Mouse (Mus musculus) midbrain, embryonic 16.5 days (tissue): ENCODE measurements around the gene Abca17. TPM values are rescaled to one million over a fixed set of nuclear protein-coding genes. Genes with fewer than 3 reads are reported as not detected.

ENCODE experiments used
- ATAC-seq: fragments of 200-750 bp; cut with Nextera tagmentation; 2 replicates; pipeline ENCODE4 v1.8.0; 2017; ENCODE audit warnings: moderate TSS enrichment
- H3K27ac ChIP-seq: fragments of 300-500 bp; sonication (generic); 2 replicates; pipeline ENCODE4 v1.5.1; 2014; ENCODE audit warnings: mild to moderate bottlenecking, low read length, mixed read lengths
- H3K27me3 ChIP-seq: fragments of 300-500 bp; sonication (generic); 2 replicates; pipeline ENCODE4 v1.6.1; 2014; ENCODE audit warnings: low read depth, low read length, mixed read lengths; ENCODE audit not compliant: control insufficient read depth, insufficient read depth
- H3K36me3 ChIP-seq: fragments of 300-500 bp; sonication (generic); 2 replicates; pipeline ENCODE4 v1.6.1; 2014; ENCODE audit warnings: mild to moderate bottlenecking, low read length, moderate library complexity, mixed read lengths; ENCODE audit not compliant: control insufficient read depth, insufficient read depth
- H3K4me1 ChIP-seq: fragments of 300-500 bp; sonication (generic); 2 replicates; pipeline ENCODE4 v1.6.1; 2014; ENCODE audit warnings: mild to moderate bottlenecking, low read length, mixed read lengths; ENCODE audit not compliant: control insufficient read depth, insufficient read depth
- H3K4me2 ChIP-seq: fragments of 300-500 bp; sonication (generic); 2 replicates; pipeline ENCODE4 v1.6.1; 2014; ENCODE audit warnings: mild to moderate bottlenecking, low read length, mixed read lengths
- H3K4me3 ChIP-seq: fragments of 300-500 bp; sonication (generic); 2 replicates; pipeline ENCODE4 v1.5.1; 2014; ENCODE audit warnings: low read depth, mild to moderate bottlenecking, low read length, moderate library complexity, mixed read lengths
- H3K9ac ChIP-seq: fragments of 300-500 bp; sonication (generic); 2 replicates; pipeline ENCODE4 v1.6.1; 2014; ENCODE audit warnings: low read depth, low read length, mixed read lengths
- H3K9me3 ChIP-seq: fragments of 300-500 bp; sonication (generic); replicated peaks from 2 replicates; pipeline ENCODE4 v1.6.1; 2014; ENCODE audit warnings: mild to moderate bottlenecking, low read length, mixed read lengths; ENCODE audit not compliant: control insufficient read depth, poor library complexity, severe bottlenecking
- WGBS: fragments of 180-500 bp; shearing (Covaris S2); extraction: QIAGEN DNeasy Blood & Tissue Kit; methylation state at CpG from one replicate; pipeline ENCODE4 v1.1.7; 2014; 5-methylcytosine and 5-hydroxymethylcytosine counted together
- microRNA-seq: library from miRNA; unstranded; fragments of <30 nt; microRNA quantifications from one replicate; pipeline ENCODE4, GENCODE M21; 2017
- polyA plus RNA-seq: library from polyadenylated mRNA; unstranded; fragments of >200 nt; fragmentation: Nextera tagmentation; extraction: Ambion mirVana; gene quantifications from 2 replicates; pipeline ENCODE4 v1.2.1, GENCODE M21; 2015

Gene Abca17
- polyA plus RNA-seq, 1 experiment from 2014 or later: 0.83 TPM

DNA sequence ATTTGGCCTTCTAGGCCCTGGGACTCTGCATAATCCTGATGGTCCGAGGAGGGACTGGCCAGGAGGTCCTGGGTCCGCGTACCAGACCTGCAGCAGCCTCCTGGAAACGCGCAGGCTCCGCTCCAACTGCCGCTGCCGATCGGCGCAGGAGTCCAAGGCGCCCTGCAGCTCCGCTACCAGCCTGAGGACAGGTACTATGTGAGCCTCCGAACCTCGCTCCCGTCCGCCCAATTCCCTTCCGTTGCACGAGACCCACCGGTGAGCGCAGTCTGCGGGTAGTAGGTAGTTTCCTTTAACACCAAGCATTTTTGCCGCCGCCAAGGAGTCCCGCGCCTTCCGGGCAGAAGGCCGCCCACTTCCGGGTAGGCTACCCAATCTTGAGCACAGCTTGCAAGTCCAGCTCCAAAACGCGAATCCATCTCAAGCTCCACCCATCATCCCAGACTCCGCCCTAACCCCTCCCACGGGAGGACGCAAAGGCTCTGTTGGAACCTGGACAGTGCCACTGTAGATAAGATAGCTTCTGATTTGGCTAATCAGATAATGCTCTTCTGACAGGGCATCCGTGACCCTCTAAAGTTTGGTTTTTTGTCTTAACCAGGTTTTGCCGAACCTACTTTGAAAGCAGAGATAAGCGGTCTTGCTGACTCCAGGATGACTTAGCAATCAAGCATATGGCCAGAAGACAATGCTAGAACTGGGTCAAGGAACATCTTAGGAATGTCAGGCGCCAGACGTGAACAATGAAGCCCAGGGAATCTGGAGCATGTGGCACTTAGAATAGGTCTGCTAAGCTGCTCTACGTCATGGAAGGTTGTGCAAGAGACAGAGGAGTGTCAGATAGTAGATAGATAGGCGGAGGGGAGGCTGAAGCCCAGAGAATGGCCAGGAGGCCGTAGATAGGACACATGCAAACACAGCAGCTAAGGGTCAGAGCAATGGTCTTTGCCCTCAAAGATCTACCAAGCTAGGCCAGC is 130.1 kb downstream of the Abca17 start, which contains the start of gene Tedc2:
TSS of gene Tedc2 (minus strand) at position 417 of the 977 bp plus-strand sequence.
- no peaks in the 10 kb centered on the region for H3K9me3 ChIP-seq
- WGBS: 5% methylated on average over 41 of the region's 41 CpGs
- H3K9ac ChIP-seq: peak within 1 kb of the TSS; percentile 80
- H3K4me3 ChIP-seq: peak within 1 kb of the TSS; percentile 86
- H3K27ac ChIP-seq: peak within 1 kb of the TSS; percentile 76
- peaks cover 16% of the 10 kb centered on the region for H3K36me3 ChIP-seq
- H3K27me3 ChIP-seq: no peaks in the 10 kb centered on the region
- H3K4me2 ChIP-seq: peak within 1 kb of the TSS; percentile 89
- H3K4me1 ChIP-seq: peaks cover 14% of the 10 kb centered on the region
- peak; percentile 95 for ATAC-seq

DNA sequence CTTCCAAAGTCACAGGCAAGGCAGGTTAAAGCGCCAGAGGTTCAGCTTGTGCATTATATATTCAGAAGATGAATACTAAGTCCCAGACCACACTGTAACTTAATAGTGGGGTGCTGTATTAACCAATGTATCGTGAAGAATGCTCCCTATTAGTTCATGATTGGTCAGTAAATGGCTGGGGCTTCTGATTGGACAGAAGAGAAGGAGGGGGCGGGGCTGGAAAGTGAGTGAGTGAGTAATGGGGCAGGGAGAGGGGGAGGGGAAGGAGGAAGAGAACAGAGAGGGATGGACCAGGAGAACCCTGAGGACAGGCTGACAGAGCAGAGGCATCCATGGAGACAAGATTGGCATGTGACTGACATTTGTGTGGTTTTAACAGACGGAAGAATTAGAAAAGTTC is 134.0 kb downstream of the Abca17 start:
- H3K27ac ChIP-seq: no peak overlapping the region
- H3K27me3 ChIP-seq: no peaks in the 10 kb centered on the region
- no peak overlapping the region for H3K4me3 ChIP-seq
- no peak overlapping the region for H3K4me2 ChIP-seq
- no peak overlapping the region for H3K9ac ChIP-seq
- H3K9me3 ChIP-seq: no peaks in the 10 kb centered on the region
- 66% methylated on average over 4 of the region's 4 CpGs for WGBS
- peaks cover 13% of the 10 kb centered on the region for H3K36me3 ChIP-seq
- ATAC-seq: no peak
- H3K4me1 ChIP-seq: peaks cover 16% of the 10 kb centered on the region

Small RNAs within 50 kb of the gene (microRNA-seq; reads per million reads assigned to microRNA genes)
- gene Gm24427 (not detected), gene Mir5134 (0.69 reads per million), gene Mir6965 (0.86 reads per million)

Other genes starting within 250 kb of the Abca17 start
- 69.2 and 78.5 TPM in 2 replicates for gene Pdpk1, start 200.1 kb downstream of the Abca17 start, polyA plus RNA-seq
- gene Amdhd2, start 187.3 kb downstream of the Abca17 start, polyA plus RNA-seq: 31.1 and 31.6 TPM in 2 replicates
- 1,371 and 1,629 TPM in 2 replicates for gene Atp6v0c, start 181.4 kb downstream of the Abca17 start, polyA plus RNA-seq
- 30.6 and 30.8 TPM in 2 replicates for gene Tbc1d24, start 145.5 kb downstream of the Abca17 start, polyA plus RNA-seq
- gene Ntn3, start 141.5 kb downstream of the Abca17 start, polyA plus RNA-seq: 3.9 and 4.4 TPM in 2 replicates
- gene Tedc2, start 130.2 kb downstream of the Abca17 start, polyA plus RNA-seq: 9.2 and 9.5 TPM in 2 replicates
- gene Ccnf, start 99.6 kb downstream of the Abca17 start, polyA plus RNA-seq: 12.7 and 12.9 TPM in 2 replicates
- 35.0 and 37.6 TPM in 2 replicates for gene Abca3, start 882 bp upstream of the Abca17 start, polyA plus RNA-seq
- 357 and 365 TPM in 2 replicates for gene Rnps1, start 63.5 kb upstream of the Abca17 start, polyA plus RNA-seq
- 34.2 and 34.4 TPM in 2 replicates for gene Eci1, start 75.6 kb upstream of the Abca17 start, polyA plus RNA-seq
- gene Dnase1l2, start 92.0 kb upstream of the Abca17 start, polyA plus RNA-seq: 7.9 and 9.9 TPM in 2 replicates
- 46.4 and 50.2 TPM in 2 replicates for gene E4f1, start 119.2 kb upstream of the Abca17 start, polyA plus RNA-seq
- 64.2 and 70.2 TPM in 2 replicates for gene Pgp, start 119.3 kb upstream of the Abca17 start, polyA plus RNA-seq
- 0.40 TPM in 1 of 2 replicates, not detected in the other for gene Bricd5, start 122.8 kb upstream of the Abca17 start, polyA plus RNA-seq
- 36.5 and 37.2 TPM in 2 replicates for gene Mlst8, start 128.0 kb upstream of the Abca17 start, polyA plus RNA-seq
- 43.6 and 45.7 TPM in 2 replicates for gene Caskin1, start 137.5 kb upstream of the Abca17 start, polyA plus RNA-seq
- gene Traf7, start 176.9 kb upstream of the Abca17 start, polyA plus RNA-seq: 103 and 104 TPM in 2 replicates
- gene Rab26, start 183.1 kb upstream of the Abca17 start, polyA plus RNA-seq: 9.1 and 14.7 TPM in 2 replicates
- 20.1 and 22.4 TPM in 2 replicates for gene Pkd1, start 198.8 kb upstream of the Abca17 start, polyA plus RNA-seq